Mouse (Mus musculus) kidney, postnatal 25 days (tissue): Measurements from ENCODE around the gene Tmem238l.

ENCODE experiments used
- DNase-seq, 2 experiments: peaks; one replicate each; pipeline ENCODE4 v3.0.0; 2021; ENCODE audit warnings: mixed read lengths in 2 of 2

Tmem238l gene

DNA sequence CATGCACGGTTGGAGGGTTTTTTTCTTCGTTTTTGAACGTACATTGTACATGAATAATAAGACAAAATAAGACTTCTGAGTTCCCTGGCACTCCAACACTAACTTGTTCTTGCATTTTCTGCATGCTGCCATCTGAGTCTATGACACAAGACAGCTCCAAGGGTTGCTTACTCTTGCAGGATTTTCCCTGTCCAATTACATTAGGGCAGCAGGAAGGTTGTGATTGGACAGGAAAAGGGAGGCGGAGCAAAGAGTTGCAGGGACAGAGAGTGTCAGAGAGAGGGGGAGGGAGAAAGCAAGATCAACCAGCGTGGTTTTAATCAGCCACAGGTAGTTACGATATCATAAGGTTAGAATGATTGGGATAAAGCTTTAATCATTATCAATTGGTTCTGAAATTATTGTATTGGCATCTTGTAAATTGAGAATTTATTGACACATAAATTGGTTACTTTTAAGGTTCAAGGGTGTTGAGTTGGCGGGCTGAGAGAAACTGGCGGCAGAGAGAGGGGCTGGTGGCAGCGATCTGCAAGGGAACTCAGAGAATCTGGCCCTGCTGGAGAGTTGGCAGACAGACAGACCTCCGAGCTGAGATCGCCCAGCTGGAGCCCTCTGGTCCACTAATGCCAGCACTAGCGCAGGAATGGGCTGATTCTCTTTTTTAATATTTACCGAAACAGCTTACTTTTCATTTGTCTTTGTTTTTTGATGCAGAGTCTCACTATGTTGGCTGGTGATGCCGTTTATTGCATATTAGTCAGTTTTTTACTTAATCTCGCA, 25.1 kb downstream of the Tmem238l start:
- no peak for DNase-seq

DNA sequence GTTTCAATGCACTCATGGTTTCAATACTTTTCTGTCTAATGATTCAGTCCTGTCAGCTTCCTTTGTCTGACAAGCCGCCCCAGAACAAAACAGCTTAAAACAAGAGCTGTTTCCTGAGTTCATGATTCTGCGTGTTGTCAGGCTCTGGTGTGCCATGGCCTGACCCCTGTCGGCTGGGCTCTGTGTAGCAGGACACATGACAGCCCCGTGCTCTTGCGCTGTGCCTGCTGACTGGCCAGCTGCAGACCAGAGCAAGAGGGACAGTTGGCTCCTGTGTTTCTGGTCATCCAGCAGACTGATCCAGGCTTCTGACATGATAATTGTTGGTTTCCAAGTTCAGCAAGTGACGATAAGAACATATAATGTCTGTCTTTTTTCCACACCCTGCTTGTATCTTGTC, 26.4 kb downstream of the Tmem238l start:
- peak; percentile 67 to 75 for DNase-seq

DNA sequence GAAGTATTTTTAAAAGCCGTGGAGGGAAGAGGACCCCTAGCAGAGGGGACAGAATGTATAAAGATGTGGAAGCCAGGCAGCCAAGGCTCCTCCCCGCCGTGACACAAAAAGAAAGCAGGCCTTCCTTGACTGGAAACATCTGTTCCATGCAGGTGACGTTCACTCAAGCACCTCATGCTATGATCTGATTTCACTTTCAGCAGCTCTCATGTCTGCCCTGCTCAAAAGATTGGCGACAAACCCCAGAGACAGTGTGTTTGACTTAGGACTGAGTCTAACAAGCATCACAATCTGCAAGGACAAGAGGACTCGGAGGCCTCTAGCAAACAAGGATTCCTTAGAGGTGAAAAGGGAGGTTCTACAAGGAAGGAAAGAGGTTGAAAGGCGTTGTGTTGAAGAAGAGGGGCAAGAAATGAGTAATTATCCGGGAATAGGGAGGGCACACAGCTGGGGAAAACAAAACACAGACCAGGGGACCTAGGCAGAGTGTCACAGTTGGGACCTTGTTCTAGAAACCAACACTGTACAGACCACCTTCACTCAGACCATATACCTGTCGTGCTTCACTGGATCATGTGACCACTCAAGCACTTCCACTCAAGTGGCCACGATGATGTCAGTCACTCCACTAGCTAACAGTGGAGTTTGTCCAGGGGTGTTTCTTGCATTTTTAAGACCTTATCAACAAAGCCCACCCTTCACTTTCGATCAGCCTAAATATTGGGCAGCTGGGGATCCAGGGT, 27.2 kb downstream of the Tmem238l start:
- DNase-seq: no peak

DNA sequence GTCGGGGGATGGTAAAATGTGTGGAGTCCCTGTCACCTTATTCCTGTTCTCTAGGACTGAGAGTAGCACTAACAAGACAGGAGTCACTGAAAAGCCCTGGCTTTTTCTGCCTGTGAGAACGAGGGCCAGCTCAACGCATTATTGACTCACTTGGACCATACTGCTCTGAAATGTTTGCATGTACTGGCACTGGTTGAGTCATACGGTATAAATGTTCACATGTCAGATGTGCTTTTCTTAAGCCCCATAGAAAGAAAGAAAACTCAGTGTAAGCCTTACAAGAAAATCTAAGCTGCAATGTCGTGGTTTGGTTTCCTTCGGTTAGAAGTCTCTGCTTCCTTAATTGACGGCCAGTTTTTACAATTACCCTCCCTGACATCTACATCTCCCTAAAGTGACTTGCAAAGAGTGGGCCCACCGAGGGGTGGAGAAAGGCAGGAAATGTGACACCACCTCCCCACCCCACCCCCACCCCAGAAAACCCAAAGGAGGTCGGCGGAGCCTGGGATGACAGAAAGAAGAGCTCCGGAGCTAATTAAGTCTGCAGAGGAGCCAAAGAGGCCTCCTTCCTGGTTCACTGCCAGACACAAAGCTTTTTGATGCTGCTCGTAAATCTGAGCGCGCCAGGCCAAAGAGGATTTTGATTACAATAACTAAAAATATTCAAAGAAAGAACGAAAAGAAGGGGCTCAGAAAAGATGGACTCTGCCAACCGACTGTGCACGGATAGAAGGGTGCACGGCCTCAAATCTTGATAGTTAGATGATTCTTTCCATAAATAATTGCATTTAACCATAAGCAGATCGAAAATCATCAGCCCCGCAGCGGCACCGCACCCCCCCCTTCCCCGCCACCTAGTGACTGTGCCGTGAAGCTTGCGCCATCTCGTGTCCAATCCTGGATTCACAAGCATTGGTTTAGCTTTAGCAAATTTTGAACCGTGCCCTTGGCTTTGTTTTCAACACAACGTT, 28.0 kb downstream of the Tmem238l start:
- peak; percentile 78 to 89 for DNase-seq

DNA sequence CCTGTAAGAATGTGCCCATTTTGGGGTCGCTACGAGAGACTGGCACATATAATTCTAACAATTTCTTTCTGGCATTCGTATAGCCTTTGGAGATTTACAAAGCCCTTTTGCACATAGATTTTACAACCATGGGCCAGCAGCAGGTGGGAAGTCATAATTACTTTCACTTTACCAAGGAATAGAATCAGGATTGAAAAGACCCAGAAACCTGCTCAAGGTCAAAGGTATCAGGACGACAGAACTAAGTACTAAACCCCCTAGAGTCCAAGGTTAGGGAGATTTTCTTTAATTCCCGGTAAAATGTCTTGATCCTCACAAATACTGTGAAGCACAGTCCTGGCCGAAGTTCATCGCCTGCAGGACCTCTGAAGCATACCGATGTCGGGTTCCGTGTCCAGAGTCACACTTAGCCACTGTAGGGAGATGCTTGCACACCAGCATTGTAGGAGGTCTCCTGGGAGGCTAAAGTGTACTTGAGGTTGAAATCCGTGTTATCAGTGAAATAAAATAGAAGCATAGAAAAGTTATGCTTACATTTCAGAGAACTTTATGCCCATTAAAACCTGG, 28.8 kb downstream of the Tmem238l start:
- DNase-seq: peak; percentile 53 to 54

DNA sequence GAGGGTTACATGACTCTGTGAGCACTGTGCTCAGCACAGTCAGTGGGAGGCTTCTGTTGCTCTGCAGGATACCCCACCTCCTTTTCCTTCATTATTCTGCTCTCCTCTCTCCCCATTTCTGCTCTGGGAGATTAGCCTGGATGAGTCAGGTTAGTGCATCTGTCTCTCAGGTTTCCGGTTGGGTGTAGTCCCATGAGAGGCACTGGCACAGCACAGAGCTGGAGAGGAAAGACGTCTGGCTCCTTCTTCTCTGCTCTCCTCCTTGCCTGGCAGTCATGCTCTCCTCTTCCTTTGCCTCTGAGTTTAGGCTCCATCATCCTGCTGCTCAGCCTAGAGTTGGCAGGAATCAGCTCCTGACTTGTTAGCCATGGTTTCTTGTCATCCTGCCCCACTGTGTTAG, 35.7 kb downstream of the Tmem238l start:
- no peak for DNase-seq

DNA sequence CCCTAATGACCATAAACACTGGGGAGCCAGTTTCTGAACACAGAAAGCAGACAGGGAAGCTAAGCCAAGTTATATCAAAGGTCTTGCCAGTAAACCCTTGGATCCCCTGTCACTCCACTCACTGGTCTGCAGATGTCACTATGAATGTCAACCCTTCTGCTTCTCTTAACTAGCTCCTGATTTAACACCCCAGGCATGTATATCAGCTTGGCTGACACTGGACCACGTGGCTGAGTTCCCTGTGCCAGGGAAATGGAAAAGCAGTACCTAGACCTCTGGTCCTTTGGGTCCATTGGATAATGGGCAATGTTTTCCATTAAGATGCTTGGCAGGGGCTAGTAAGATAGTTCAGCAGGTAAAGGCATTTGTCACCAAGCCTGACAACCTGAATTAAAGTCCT, 37.2 kb downstream of the Tmem238l start:
- peak in 1 of 2 experiments; percentile 37 for DNase-seq

DNA sequence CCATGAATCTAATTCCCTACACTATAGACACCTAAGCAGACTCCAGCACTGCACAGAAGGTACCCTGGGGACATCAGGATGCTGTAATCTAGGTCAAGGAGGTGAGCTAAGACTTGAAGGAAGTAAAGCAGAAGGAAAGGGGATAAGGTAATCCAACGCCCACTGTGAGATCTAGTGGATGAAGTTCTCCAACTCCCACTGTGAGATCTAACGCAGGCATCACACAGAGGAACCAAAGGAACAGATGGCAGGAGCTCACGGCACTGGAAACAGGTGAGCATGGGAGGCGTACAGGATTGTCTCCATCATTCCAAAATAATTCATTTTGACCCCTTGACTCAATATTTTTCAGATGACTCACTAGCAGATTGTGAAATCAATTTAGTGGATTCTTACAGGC, 40.0 kb downstream of the Tmem238l start:
- DNase-seq: no peak

DNA sequence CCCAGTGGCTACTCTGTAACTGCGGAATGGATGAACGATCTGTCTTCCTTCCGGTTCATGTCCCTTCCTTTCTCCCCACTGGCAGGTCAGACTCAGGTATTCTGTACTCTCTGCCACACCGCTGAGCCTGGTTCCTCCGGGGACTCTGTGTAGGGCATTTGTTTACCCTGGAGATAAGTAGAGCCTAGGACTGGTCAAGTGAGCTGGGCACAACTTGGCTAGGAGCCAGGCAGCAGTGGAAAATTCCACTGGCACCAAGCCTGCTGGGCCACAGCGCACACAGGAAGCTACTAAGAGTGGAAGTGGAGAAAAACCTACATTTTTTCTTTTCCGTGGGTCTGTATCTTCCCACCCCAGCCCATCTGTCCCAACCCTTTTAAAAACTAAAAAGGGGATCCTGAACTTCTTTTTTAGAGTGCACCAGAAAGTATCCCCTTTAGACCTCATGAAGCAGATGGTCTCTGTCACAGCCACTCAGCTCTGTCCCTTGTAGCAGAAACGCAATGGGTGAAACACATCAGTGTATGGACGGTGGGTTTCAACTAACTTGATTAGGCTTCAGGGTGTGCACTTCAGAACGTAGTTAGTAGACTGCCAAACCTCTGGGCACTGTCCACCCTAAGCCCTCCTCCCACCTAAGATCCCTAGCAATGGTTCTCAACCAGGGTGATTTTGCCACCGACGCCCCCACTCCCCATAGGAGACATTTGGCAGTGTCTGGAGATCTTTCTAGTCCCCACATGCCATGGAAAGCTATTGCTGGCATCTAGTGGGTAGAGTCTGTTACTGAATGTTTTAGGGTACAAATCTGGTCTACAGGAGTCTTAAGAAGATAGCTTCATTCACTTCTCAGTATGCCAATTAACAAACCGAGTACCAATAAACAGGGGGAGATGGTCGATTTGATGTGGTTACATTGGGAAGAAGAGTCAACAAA, 42.3 kb downstream of the Tmem238l start:
- peak; percentile 87 to 90 for DNase-seq

DNA sequence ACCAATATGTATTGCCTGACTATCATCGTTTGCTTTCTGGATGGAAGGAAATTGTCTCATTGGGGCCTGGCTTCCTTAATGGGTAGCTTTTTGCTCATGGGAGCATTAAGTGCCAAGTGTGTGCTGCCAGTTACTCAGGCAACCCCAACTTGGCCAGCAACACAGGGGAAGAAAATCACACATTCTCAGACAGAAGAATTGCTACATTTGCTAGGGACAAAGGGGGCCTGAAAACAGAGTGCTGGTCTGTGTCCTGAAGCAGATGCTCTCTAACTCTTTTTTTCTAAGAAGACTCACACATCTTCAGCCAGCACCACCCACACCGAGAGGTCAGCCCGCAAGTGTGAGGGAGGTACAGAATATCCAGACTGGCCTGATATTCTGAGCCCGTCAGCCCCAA, 44.2 kb downstream of the Tmem238l start:
- no peak for DNase-seq

DNA sequence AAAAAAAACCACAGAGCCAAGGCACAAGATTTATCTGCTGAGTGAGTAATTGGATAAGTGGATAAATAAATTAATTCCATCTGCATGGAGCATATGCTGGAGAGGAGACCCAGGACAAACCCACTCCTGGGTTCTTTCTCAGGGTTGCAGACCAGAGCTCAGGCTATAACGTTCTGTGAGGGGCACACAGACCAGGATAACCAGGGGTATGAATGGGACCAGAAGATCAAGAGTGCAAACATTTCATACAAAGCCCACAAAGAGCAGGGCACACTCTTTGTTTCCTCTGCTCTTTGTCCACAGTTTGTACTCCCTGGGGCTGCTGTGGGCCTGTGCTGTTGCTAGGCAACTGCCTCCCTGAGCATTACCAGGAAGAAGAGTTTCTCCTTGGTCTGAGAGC, 45.3 kb downstream of the Tmem238l start:
- no peak for DNase-seq

DNA sequence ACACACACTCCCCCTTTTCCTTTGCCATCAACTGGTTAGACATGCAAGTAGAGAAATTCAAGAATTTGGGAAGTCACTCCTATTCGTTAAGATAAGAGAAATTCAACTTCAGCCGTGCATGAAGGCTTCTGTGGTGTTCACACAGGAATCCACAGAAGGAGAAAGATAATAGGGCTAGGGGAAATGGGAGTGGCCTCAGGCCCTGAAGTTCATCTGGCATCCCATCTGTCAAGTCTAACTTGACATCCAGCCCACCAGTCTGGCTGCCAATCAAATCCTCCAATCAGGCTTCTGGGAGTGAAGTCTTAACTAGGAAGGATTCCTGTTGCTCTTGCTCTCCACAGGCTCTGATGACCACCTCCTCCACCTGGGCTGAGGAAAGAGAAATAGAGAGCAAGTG, 46.5 kb downstream of the Tmem238l start:
- DNase-seq: no peak

DNA sequence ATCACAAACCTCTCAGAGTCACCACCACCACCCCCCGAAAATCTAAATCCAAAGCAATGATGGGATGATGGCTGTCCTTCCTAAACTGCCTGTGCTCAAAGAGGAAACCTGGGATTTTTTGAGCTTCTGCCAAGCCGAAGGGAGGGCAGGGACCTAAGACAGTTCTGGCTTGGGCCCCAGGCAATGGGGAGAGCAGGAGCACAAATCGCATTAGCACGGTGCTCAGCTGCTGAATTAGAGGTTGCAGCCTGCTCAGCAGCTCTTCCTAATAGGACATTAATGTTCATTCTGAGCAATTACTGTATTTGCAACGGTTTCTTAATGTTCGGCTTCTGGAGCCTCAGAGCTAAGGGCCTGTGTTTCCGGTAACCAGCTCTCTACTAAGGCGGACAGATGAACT, 51.5 kb downstream of the Tmem238l start:
- DNase-seq: no peak

DNA sequence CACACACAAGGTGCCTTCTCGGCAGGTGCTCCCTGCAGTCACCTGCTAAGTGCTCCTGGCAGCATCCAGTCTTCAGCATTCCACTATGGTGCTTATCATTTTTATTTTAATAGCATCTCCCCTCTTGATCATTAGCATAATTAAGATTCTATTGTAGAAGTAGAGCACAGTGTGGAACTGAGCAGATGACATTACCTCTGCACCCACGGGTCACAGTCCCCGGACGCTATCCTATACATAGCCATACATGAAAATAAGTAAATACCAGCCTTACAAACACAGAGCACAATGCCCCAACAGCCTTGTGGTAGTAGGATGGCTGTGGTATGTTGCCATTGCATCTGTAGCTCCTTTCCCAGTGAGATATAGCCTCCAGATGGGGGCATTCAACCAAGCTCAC, 52.1 kb downstream of the Tmem238l start:
- DNase-seq: no peak

DNA sequence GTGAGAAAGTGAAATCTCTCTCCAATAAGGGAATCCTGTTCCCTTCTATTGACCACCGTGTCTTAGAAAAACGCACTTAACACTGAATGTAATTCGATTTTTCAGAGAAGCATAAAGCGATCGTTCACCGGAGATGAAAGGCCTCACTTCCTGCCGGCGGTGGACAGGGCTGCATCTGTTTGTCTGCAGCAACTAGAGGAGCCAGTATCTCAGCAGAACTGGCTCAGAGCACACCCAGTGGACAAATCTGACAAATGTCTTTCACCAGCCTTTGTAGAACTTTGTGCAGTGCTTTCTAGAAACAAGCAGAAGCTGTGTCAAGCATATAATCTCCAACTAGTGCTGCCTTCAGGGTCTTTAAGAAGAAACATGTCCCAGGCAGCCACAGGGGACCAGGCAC, 54.0 kb downstream of the Tmem238l start:
- DNase-seq: no peak

DNA sequence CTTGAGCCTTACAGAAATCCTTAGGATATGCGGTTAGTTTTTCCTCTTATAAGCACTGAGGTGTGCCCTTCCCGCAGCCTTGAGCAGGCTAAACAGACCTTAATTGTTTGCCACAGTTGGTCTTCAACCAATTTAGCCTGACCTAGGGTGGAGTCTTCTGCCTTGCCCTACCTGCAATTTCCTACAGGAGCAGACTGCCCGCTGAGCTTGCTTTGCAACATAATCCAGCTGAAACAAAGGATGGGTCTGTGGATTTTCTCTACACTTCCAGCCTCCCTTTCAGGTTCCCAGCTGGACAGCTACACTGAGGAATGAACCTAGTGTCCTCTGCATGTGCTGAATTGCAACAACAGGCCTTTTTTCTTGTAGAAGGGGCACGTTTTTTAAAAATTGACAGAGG, 55.2 kb downstream of the Tmem238l start:
- no peak for DNase-seq
